Mouse (Mus musculus) embryo, embryonic 11.5 days (tissue): Measurements from ENCODE around the gene Foxl1.

ENCODE experiments used
- DNase-seq: peaks from one replicate; pipeline ENCODE4 v3.0.0-alpha.2; 2012; ENCODE audit warnings: low read depth, low spot score

Gene Foxl1

DNA sequence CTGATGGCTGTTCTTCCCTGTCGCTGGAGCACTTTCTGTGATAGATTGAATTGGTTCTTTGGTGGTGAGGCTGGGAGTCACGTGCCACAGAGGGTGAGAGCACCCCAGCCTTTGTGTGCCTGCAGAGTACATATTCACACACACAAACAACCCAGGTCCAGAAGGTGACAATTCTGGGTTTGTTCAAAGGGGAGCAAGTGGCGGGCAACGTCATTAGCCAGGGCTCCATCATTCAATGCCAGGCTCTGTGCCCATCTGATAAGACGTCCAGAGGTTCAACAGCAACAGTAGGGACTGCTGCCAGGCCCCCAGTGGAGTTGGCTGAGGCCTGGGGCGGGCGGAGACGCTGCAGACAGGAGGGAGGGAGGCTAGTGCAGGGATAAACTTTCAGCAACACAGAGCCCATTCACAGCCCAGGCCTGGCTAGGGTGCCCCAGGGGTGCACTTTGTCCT, 36.3 kb downstream of the Foxl1 start:
- no peak for DNase-seq

DNA sequence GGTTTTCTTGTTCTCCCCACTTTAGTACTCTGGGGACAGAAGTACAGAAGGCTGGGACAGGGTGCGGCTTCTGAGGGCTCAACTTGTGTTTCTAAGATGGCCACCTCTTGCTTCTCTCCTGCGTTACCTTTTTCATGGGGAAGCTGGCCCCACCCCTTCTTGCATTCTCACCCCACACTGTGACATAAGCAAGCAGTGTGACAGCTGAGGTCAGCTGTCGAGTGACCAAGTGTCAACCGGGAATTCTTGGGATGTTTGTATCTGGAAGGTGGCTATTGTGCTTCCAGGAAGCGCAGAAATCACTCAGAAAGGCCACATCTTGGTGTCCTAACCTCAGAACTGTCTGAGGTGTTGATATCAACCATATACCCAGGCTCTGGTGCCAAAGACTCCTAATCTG, 40.3 kb downstream of the Foxl1 start:
- no peak for DNase-seq

DNA sequence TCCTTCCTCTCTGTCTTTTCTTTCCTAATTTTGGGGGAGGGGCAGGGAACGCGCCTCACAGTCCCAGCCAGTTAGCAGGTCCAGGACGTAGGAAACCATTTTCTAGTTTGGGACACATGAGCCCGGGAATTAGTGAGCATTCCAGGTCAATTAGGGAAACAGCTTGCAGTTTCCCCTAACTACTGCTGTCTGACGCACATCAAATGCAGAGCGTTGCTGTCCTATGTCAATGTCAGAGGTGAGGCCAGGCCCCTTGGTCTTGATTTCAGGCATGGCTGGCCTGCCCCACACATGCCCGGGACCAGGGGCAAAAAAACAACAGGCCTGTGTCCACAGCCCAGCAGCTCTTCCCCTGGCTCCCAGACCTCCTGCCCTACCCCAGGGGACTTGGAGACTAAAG, 42.4 kb downstream of the Foxl1 start:
- no peak for DNase-seq

GRCm38 (mm10) chr8:121170626-121171552, 43.1 kb downstream of the Foxl1 start:
- DNase-seq = no peak

DNA sequence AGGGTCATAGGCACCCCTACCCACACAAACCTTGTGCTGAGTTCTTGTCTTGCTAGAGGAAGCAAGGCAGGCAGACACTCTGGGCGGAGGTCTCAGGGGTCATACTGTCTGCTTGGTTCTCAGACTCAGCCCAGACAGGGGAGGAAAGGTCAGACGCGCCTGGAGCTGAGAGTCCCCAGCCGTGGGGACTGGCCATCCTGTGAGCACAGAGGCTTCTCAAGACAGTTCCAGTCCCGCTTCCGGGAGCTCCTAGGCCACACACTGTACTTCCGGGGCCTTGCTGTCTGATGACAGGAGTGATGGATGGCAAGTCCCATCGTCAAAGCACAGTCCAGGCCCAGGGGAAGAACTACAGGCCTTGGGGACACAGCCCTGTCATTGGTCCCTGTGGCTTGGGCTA, 44.8 kb downstream of the Foxl1 start:
- DNase-seq = no peak

GRCm38 (mm10) chr8:121174178-121174577, 46.4 kb downstream of the Foxl1 start:
- DNase-seq = no peak

DNA sequence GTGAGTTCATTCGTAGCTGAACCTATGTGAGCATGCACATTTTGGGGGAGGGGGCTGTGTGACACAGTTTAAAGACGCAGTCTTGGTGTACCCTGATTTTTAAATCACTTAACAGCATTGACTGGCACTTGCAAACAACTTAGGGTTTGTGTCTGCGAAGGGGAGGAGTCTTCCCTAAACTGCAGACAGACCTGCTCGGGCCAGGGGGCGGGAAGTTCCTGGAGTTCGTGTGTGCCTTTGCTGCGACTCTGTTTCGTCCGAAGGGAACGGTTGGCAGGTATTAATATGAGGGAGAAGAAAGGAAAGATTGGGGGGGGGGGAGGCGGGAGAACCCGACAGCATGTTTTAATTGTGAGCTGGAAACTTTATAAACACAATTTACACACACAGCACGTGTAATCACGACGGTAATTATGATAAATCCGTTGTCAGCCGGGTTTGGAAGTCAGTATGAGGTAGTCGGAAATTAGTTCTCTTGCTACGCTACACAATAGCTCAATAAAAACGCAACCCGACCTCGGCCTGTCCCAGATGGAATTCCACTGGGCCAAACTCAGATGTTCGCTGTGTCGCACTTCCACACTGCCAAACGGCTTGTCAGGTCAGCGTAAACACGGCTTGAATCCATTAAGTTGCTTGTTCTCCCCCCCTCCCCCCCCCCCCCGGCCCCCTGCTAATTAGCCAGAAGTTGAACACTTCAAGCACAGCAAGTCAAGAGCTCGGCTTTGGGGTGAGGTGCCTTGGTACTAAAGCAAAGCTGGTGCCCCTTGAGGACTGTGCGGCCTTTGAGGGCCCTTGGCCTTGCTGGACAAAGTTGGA, 47.2 kb downstream of the Foxl1 start:
- DNase-seq = no peak

- DNase-seq = no peak
Observed at GRCm38 (mm10) chr8:121175540-121176090, 47.9 kb downstream of the Foxl1 start.

- DNase-seq = no peak
Observed at GRCm38 (mm10) chr8:121176291-121176690, 48.6 kb downstream of the Foxl1 start.
